16 mouse cellular contexts compared by ENCODE assay signal in the genomic region with DNA sequence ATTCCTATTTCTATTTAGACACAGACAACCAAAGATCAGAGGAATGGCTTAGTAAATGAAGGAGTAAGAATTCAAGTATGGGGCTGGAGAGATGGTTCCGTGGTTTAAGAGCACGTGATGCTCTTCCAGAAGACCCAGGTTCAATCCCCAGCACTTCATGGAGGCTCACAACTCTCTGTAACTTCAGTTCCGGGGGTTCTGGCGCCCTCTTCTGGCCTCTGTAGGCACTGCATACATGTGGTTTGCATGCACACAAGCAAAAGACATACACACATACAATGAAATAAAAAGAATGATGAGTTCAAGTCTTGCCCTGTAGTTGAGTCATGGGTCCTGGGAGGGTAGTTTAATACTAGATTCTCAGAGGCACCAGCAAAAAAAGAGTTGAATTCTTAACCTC. TPM values are rescaled to one million over a fixed set of nuclear protein-coding genes. Genes with fewer than 3 reads are reported as not detected.
A peak's percentile ranks its signal among the peaks of the same experiment; 100 is the strongest.
DNase-seq lines count a peak whose midpoint lies in the region; ATAC-seq and TF ChIP-seq lines count a peak whose summit lies in the region.
"Had no signal": no experiment of that assay in that cellular context is flagged by ENCODE, and none has a peak within 500 bp of the region (broad histone marks: within the 10 kb centered on the region; RNA-seq: fewer than 3 reads in every experiment).

No protein-coding gene starts in this region.

- H3K27ac ChIP-seq in hindbrain, postnatal 0 days = no peak overlapping the region
- no peak overlapping the region for H3K27ac ChIP-seq in hindbrain, embryonic 16.5 days (ENCODE audit: low read depth, low read length)
- H3K27ac ChIP-seq in lung, embryonic 14.5 days (ENCODE audit: low read depth) = no peak overlapping the region
- H3K27ac ChIP-seq in ES-Bruce4 (ENCODE audit: insufficient read depth, low read length) = no peak overlapping the region
- H3K27ac ChIP-seq: embryonic facial prominence, embryonic 12.5 days; hindbrain, embryonic 12.5 days; limb, embryonic 15.5 days; neural tube, embryonic 12.5 days had no signal

- peak; percentile 16; the same call in 1 of the 2 replicates for TF ChIP-seq CTCF in hindbrain, postnatal 0 days (IDR thresholded peaks at IDR 0.05; ENCODE audit: low read depth)
- peak; percentile 19; the same call in 1 of the 2 replicates for TF ChIP-seq CTCF in lung, embryonic 14.5 days (IDR thresholded peaks at IDR 0.05; ENCODE audit: low read depth)
- TF ChIP-seq CTCF in ES-Bruce4 (IDR thresholded peaks at IDR 0.05; ENCODE audit: low read depth, low read length) = peak; percentile 56

- TF ChIP-seq POLR2A in ES-Bruce4 (IDR thresholded peaks at IDR 0.05; ENCODE audit: insufficient read depth, low read length) = no peak

- no peak for ATAC-seq in hindbrain, postnatal 0 days
- ATAC-seq in hindbrain, embryonic 16.5 days = no peak
- ATAC-seq in lung, embryonic 14.5 days (ENCODE audit: insufficient read depth) = no peak

- DNase-seq in hindbrain, postnatal 0 days (ENCODE audit: low spot score) = no peak
- no peak for DNase-seq in lung, embryonic 14.5 days
- DNase-seq in lung, postnatal 4 days = no peak
- DNase-seq in induced T-regulatory cell, adult 2 months (ENCODE audit: low read depth) = peak; percentile 10
- no peak for DNase-seq in right cerebral cortex, postnatal 25 days
- DNase-seq in spleen, postnatal 4 days (ENCODE audit: low spot score in 2 of 2) = no peak
- DNase-seq: adrenal gland, adult 2 months; cerebellum, adult 18-20 months; gastrocnemius, postnatal 10 days; lung, postnatal 10 days had no signal

- TF ChIP-seq EP300 in ES-Bruce4 (IDR thresholded peaks at IDR 0.05; ENCODE audit: insufficient read depth, low read depth, low read length) = no peak

- no peaks in the 10 kb centered on the region for H3K9me3 ChIP-seq in hindbrain, postnatal 0 days (ENCODE audit: low read length)
- no peaks in the 10 kb centered on the region; the same call in none of the 2 replicates for H3K9me3 ChIP-seq in hindbrain, embryonic 16.5 days (ENCODE audit: control insufficient read depth, low read length)
- H3K9me3 ChIP-seq in lung, embryonic 14.5 days (ENCODE audit: low read depth, low read length) = 0 out of 2 replicates have a peak, but pooled peaks cover 5% of the 10 kb centered on the region
- H3K9me3 ChIP-seq in ES-Bruce4 (replicated peaks; ENCODE audit: control insufficient read depth, insufficient read depth, low read length, poor library complexity, severe bottlenecking) = peaks cover 8% of the 10 kb centered on the region

- H3K4me3 ChIP-seq in hindbrain, postnatal 0 days (ENCODE audit: low read length) = no peak overlapping the region
- no peak overlapping the region for H3K4me3 ChIP-seq in hindbrain, embryonic 16.5 days (ENCODE audit: low read length)
- no peak overlapping the region for H3K4me3 ChIP-seq in lung, embryonic 14.5 days (ENCODE audit: low read depth, low read length)
- no peak overlapping the region for H3K4me3 ChIP-seq in ES-Bruce4 (ENCODE audit: low read depth, low read length)
- H3K4me3 ChIP-seq: embryonic facial prominence, embryonic 12.5 days; hindbrain, embryonic 12.5 days; limb, embryonic 15.5 days; neural tube, embryonic 12.5 days had no signal

- H3K4me1 ChIP-seq in hindbrain, postnatal 0 days (ENCODE audit: insufficient read depth, low read length) = no peaks in the 10 kb centered on the region
- no peaks in the 10 kb centered on the region for H3K4me1 ChIP-seq in hindbrain, embryonic 16.5 days (ENCODE audit: control insufficient read depth, insufficient read depth, low read depth, low read length)
- H3K4me1 ChIP-seq in lung, embryonic 14.5 days (ENCODE audit: insufficient read depth) = no peaks in the 10 kb centered on the region
- peaks cover 8% of the 10 kb centered on the region for H3K4me1 ChIP-seq in ES-Bruce4 (ENCODE audit: control insufficient read depth, insufficient read depth, low read length)
- H3K4me1 ChIP-seq: embryonic facial prominence, embryonic 12.5 days; hindbrain, embryonic 12.5 days; neural tube, embryonic 12.5 days had no signal

- H3K9ac ChIP-seq in hindbrain, postnatal 0 days (replicated peaks; ENCODE audit: low read length) = no peak overlapping the region
- H3K9ac ChIP-seq in hindbrain, embryonic 16.5 days (ENCODE audit: low read depth, low read length) = no peak overlapping the region
- H3K9ac ChIP-seq in lung, embryonic 14.5 days = no peak overlapping the region
- no peak overlapping the region for H3K9ac ChIP-seq in ES-Bruce4 (ENCODE audit: low read depth, poor library complexity, severe bottlenecking)
- H3K9ac ChIP-seq: embryonic facial prominence, embryonic 12.5 days; hindbrain, embryonic 12.5 days; limb, embryonic 15.5 days; neural tube, embryonic 12.5 days had no signal

- H3K4me2 ChIP-seq in hindbrain, postnatal 0 days (ENCODE audit: low read depth, low read length) = no peak overlapping the region
- H3K4me2 ChIP-seq in hindbrain, embryonic 16.5 days (ENCODE audit: low read length) = no peak overlapping the region
- H3K4me2 ChIP-seq in lung, embryonic 14.5 days = no peak overlapping the region
- H3K4me2 ChIP-seq: embryonic facial prominence, embryonic 12.5 days; hindbrain, embryonic 12.5 days; limb, embryonic 15.5 days; neural tube, embryonic 12.5 days had no signal

- H3K27me3 ChIP-seq in hindbrain, postnatal 0 days (ENCODE audit: insufficient read depth, low read length) = no peaks in the 10 kb centered on the region
- H3K27me3 ChIP-seq in hindbrain, embryonic 16.5 days (replicated peaks; ENCODE audit: control insufficient read depth, insufficient read depth, low read length) = no peaks in the 10 kb centered on the region
- H3K27me3 ChIP-seq in lung, embryonic 14.5 days (ENCODE audit: insufficient read depth, low read length) = no peaks in the 10 kb centered on the region
- H3K27me3 ChIP-seq in ES-Bruce4 (ENCODE audit: control insufficient read depth, insufficient read depth, low read length, poor library complexity, severe bottlenecking) = no peaks in the 10 kb centered on the region
- H3K27me3 ChIP-seq: embryonic facial prominence, embryonic 12.5 days; hindbrain, embryonic 12.5 days; limb, embryonic 15.5 days; neural tube, embryonic 12.5 days had no signal

- WGBS in hindbrain, postnatal 0 days = 76% methylated on average over 4 of the region's 4 CpGs
- WGBS in hindbrain, embryonic 16.5 days = 74% methylated on average over 4 of the region's 4 CpGs
- WGBS in lung, embryonic 14.5 days = 72% methylated on average over 4 of the region's 4 CpGs

- H3K36me3 ChIP-seq in hindbrain, postnatal 0 days (ENCODE audit: insufficient read depth, low read length) = no peaks in the 10 kb centered on the region
- no peaks in the 10 kb centered on the region for H3K36me3 ChIP-seq in hindbrain, embryonic 16.5 days (ENCODE audit: control insufficient read depth, insufficient read depth, low read length)
- H3K36me3 ChIP-seq in lung, embryonic 14.5 days (ENCODE audit: insufficient read depth) = no peaks in the 10 kb centered on the region
- no peaks in the 10 kb centered on the region for H3K36me3 ChIP-seq in ES-Bruce4 (ENCODE audit: control insufficient read depth, insufficient read depth, low read length, poor library complexity, severe bottlenecking)
- H3K36me3 ChIP-seq: embryonic facial prominence, embryonic 12.5 days; hindbrain, embryonic 12.5 days; limb, embryonic 15.5 days; neural tube, embryonic 12.5 days had no signal

RNA-seq across cellular contexts. Expression of a gene that starts 43.8 kb away (rescaled TPM):
- total RNA-seq in hindbrain, postnatal 0 days (2014; rRNA removed) = 74.2 and 124 TPM in 2 replicates
- polyA plus RNA-seq in hindbrain, postnatal 0 days (2015; fragmentation: Nextera tagmentation; extraction: Ambion mirVana) = 526 and 544 TPM in 2 replicates
- polyA plus RNA-seq in hindbrain, embryonic 16.5 days (2015; fragmentation: Nextera tagmentation; extraction: Ambion mirVana) = 482 and 537 TPM in 2 replicates
- polyA plus RNA-seq in lung, embryonic 14.5 days (2014; fragmentation: Nextera tagmentation; extraction: Ambion mirVana) = 506 and 511 TPM in 2 replicates
- polyA plus RNA-seq in ES-Bruce4 (2011; ENCODE audit: insufficient read depth, insufficient read length, low read depth, missing spikeins) = 249 and 270 TPM in 2 replicates
